Mouse (Mus musculus) gastrocnemius, postnatal 25 days (tissue): ENCODE measurements around the gene Plekha4. TPM values are rescaled to one million over a fixed set of nuclear protein-coding genes. Genes with fewer than 3 reads are reported as not detected.
"Not testable (repeated sequence)": the region's sequence is repeated elsewhere in the genome, so short reads cannot be mapped to it uniquely, and the experiment has no call there.

Source experiments
- DNase-seq: peaks from one replicate; pipeline ENCODE4 v3.0.0; 2022
- total RNA-seq, 2 experiments: library from RNA; stranded (reverse); gene quantifications; 1 replicate in 1 of 2; 2 replicates in 1 of 2; pipeline ENCODE4 v1.2.3; 2021

Gene Plekha4
- total RNA-seq, 2 experiments from 2014 or later: 7.5 to 8.5 TPM

GRCm38 (mm10) chr7:45509181-45509882 is 16.8 kb upstream of the Plekha4 start:
- DNase-seq: no peak

GRCm38 (mm10) chr7:45509912-45510787 is 16.0 kb upstream of the Plekha4 start, which contains the start of gene Nucb1:
Gene Nucb1, minus strand, starts transcription at chr7:45510406.
- DNase-seq: peak; percentile 89

GRCm38 (mm10) chr7:45514411-45514810 is 11.7 kb upstream of the Plekha4 start:
- no peak for DNase-seq

GRCm38 (mm10) chr7:45515436-45515835 is 10.7 kb upstream of the Plekha4 start:
- no peak for DNase-seq

GRCm38 (mm10) chr7:45516846-45517245 is 9.3 kb upstream of the Plekha4 start:
- DNase-seq: not testable (repeated sequence)

- DNase-seq: no peak
These were observed 7.5 kb upstream of the Plekha4 start for GRCm38 (mm10) chr7:45518618-45519017.

GRCm38 (mm10) chr7:45519345-45520120 is 6.6 kb upstream of the Plekha4 start:
- DNase-seq: no peak

- DNase-seq: no peak
These were observed 5.5 kb upstream of the Plekha4 start for GRCm38 (mm10) chr7:45520605-45521004.

- DNase-seq: peak; percentile 84
These were observed 4.4 kb upstream of the Plekha4 start for GRCm38 (mm10) chr7:45521728-45522184.

GRCm38 (mm10) chr7:45522194-45522752 is 3.9 kb upstream of the Plekha4 start:
- DNase-seq: no peak

GRCm38 (mm10) chr7:45522957-45523676 is 3.0 kb upstream of the Plekha4 start:
- no peak for DNase-seq

- DNase-seq: no peak
These were observed 2.4 kb upstream of the Plekha4 start for GRCm38 (mm10) chr7:45523678-45524170.

GRCm38 (mm10) chr7:45524841-45525621 is 1.1 kb upstream of the Plekha4 start:
- DNase-seq: no peak

- no peak for DNase-seq
These were observed 467 bp downstream of the Plekha4 start for GRCm38 (mm10) chr7:45526474-45527120.

- DNase-seq: not testable (repeated sequence)
These were observed 1.0 kb downstream of the Plekha4 start for GRCm38 (mm10) chr7:45527169-45527568.

GRCm38 (mm10) chr7:45529461-45529860 is 3.3 kb downstream of the Plekha4 start:
- peak; percentile 42 for DNase-seq

GRCm38 (mm10) chr7:45530643-45531042 is 4.5 kb downstream of the Plekha4 start:
- no peak for DNase-seq

GRCm38 (mm10) chr7:45535676-45536075 is 9.5 kb downstream of the Plekha4 start:
- DNase-seq: no peak

GRCm38 (mm10) chr7:45537602-45538001 is 11.5 kb downstream of the Plekha4 start:
- no peak for DNase-seq
